Mouse (Mus musculus) right cerebral cortex, adult 2 months (tissue): Measurements from ENCODE around the gene D17H6S53E.
"Not testable (repeated sequence)": the region's sequence is repeated elsewhere in the genome, so short reads cannot be mapped to it uniquely, and the experiment has no call there.

ENCODE experiments used
- DNase-seq, 2 experiments: peaks; one replicate each; pipeline ENCODE4 v3.0.0; 2021 to 2022; ENCODE audit warnings: low spot score in 2 of 2

The D17H6S53E gene

DNA sequence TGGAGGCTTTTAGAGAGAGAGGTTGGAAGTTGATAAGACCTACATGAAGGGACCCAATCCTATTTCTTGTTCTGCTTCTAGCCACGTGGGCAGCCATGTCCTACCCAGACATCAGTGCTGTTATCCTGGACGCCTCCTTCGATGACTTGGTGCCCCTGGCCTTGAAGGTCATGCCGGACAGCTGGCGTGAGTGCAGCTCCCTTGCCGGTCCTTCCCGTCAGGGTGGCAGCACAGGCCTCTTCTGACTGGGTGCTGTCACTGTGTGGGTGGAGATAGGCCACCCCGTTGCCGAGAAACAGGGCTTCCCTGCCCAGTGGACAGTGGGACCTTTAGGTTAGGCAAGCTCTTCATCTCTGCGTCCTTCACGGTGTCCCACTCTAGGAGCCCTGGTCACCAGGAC, 25.0 kb upstream of the D17H6S53E start:
- DNase-seq = no peak

GRCm38 (mm10) chr17:35102299-35102698, 23.9 kb upstream of the D17H6S53E start:
- DNase-seq = no peak

GRCm38 (mm10) chr17:35103221-35103690, 22.9 kb upstream of the D17H6S53E start:
- no peak for DNase-seq

- no peak for DNase-seq
Observed at GRCm38 (mm10) chr17:35104079-35104478, 22.1 kb upstream of the D17H6S53E start.

GRCm38 (mm10) chr17:35104754-35105153, 21.4 kb upstream of the D17H6S53E start:
- no peak for DNase-seq

- DNase-seq = no peak
Observed at GRCm38 (mm10) chr17:35105740-35106389, 20.3 kb upstream of the D17H6S53E start.

DNA sequence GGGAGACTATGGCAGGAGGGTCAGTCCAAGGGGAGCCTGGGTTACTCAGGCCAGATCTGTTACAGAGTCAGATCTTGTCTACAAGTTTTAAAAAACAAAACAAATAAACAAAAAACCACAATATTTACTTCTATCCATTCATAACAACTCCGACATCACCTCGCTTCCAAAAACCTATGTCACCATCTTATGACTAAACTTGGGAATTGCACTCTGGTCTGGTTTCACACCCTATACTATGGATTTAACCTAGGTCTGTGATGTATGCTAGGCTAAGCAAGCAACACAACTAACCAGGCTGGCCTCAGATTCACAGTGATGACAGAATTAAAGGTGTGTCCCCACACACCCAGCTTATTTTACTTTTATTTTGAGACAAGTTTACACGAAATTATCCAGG, 19.7 kb upstream of the D17H6S53E start:
- no peak for DNase-seq

DNA sequence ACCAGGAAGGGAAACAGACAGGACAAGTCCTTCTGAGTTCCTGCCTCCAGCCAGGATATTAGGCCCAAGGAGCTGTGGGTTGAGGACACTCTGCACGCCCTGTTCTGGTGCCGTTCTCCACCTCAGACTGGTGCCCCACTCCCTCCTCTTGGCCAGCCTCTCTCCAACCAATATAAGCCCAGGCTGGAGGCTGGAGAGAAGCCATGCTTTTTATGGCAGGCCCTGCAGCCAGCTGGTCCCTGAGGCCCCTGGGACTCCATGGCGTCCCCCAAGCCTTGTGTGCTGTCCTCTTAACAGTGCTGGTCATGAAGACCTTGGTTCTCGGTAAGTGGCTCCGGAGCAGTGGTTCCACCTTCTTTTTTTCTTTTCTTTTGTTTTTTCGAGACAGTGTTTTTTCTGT, 18.1 kb upstream of the D17H6S53E start, which contains the start of gene Ly6g5c:
Ly6g5c (plus strand) TSS at position 183 of the 400 bp plus-strand sequence.
- DNase-seq = no peak

DNA sequence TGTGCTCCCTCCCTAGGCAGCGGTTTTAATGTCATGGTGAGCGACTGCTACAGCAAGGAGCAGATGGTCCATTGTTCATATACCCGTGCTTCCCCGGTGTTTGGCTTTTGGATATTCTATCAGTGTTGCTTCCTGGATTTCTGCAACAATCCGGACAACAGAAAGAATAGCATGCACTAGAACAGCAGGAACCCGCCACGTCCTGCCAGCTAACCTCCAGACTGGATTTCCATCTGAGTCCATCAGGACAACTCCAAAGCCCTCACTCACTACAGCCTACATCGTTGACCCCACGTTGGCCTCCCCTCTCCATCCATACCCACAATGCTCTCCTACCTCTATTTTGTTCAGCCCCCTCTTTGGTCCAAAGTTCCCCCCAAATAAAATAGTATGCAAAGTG, 14.4 kb upstream of the D17H6S53E start:
- DNase-seq = no peak

DNA sequence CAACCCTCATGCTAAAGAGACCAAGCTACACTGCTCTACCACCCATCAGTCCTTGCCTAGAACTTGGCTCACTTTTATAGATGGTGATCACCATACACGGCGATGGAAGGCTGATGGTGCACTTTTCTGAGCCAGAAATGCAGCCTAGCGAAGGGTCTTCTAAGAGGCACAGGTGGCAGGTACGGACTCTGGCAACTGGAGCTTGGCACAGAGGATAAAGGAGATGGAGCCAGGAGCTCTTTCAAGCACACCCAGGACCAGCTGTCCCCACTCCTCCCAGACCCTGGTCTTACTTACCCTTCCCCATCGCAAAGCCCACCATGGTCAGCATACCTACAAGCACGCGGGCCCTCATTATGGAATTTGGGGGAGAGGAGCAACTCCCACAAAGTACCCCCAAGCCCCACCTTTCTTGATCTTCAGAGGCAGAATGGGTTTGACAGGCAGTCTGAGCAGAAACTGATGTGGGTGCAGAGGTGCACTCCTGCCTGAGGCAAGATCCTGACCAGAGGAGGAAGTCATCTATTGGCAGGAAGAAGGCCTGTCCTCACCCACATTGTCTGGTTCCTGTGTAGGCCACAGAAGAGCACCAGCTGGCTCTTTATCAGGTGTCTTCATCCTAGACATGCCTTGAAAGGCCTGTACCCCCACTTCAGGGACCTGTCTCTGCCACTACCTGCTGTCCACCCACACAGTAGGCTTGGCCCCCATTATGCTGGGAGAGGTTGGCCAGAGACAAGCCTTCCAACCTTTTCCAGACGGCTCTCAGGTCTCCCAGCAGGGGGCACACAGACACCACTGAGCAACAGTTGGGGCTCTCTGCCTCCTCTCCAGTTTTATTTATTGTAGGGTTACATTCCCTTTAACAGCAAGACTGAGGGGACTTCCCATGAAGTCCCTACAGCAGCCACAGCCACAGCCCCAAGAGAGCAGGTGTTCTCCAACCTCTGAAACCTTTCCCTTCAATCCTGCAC, 10.8 kb upstream of the D17H6S53E start, which contains the start of gene Ly6g5b:
Ly6g5b (minus strand) TSS at position 383 of the 974 bp plus-strand sequence.
- no peak for DNase-seq

DNA sequence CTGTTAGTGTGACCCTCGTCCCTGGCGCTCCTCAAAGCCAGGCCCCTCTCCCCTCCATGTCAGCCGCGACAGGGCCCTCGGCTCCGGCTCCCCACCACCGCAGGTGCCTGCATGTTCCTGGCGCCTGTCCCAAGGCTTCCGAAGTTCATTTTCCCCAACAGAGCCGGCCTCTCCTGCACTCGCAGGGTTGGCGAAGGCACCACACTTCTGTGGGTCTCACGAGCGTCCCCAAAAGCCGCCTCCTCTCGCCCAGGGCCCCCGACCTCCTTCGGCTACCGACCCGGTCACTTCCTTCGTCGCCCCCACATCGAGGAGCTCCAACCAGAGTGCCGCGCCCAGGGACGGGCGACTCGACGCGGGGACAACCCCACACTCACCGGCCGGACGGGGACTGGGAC, 5.4 kb upstream of the D17H6S53E start:
- DNase-seq = no peak

DNA sequence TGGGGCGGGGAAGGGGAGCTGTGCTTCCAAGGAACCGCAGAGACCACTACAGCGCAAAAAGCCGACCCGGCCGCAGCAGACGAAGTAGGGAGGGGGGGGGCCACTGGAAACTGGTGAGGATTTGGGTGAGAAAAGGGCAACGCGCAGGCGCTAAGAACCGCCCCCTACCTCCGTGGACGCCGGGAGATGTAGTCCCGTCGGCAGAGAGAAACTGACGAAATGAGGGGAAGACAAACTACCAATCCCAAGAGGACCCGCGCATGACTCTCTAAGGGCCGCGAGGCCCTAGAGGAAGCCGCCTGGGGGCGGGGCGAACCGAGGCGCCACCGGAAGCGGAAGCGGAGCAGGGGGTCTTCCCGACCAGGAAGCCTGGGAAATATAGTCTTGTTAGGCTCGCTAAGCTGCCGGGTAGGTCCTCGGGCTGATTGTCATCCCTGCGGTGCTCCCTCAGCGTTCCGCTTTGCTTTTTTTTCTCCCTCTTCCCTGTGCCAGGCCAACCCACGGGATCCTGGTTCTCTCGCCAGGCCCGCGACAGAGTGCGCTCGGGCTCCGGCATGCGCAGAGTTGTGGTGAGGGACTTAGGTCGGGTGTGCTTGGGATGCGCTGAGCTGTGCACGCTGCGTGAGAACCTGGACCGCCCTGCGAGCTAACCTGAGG, 4.9 kb upstream of the D17H6S53E start, which contains the start of gene Gpank1:
Gpank1 (plus strand) TSS at position 313 of the 657 bp plus-strand sequence.
- peak; percentile 97 to 98 for DNase-seq

GRCm38 (mm10) chr17:35121871-35122303, 4.3 kb upstream of the D17H6S53E start, which contains the start of gene Csnk2b:
TSS of gene Csnk2b (minus strand) at chr17:35122053.
- DNase-seq = peak; percentile 72 to 78

DNA sequence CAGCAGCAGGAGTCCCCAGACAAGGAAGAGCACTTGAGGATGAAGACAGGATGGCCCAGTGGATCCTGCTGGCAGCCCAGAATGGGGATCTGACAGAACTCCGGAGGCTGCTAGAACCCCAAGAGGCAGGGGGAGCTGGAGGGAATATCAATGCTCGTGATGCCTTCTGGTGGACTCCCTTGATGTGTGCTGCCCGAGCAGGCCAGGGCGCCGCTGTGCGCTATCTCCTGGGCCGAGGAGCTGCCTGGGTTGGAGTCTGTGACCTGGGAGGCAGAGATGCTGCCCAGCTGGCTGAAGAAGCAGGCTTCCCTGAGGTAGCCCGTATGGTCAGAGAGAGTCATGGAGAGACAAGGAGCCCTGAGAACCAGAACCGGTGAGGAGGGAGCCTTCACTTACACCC, 2.9 kb upstream of the D17H6S53E start:
- not testable (repeated sequence) for DNase-seq

DNA sequence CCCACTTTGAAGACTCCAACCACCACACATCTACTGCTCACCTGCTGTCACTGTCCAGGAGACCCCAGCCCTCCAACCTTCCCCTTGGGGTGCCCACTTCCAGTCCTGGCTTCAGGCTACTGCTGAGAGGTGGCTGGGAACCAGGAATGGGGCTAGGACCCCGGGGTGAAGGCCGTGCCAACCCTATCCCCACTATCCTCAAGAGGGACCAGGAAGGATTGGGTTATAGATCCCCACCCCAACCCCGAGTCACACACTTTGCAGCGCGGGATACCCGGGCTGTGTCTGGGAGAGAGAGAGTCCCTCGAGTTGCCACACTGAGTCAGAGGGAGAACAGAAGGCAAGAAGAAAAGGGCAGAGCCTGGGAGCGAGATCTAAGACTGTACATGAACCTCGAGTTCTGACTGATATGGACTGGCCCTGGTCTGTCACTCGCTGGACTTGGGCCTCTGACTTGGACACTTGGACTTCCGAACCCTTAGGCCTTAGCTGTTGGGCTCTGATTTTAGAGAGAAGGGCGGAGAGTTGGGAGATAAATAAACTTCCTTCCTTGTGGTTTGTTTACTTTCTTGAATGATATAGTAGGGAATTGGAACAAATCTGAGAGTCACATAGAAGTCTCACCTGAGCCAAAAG, 1.8 kb upstream of the D17H6S53E start:
- not testable (repeated sequence) for DNase-seq

DNA sequence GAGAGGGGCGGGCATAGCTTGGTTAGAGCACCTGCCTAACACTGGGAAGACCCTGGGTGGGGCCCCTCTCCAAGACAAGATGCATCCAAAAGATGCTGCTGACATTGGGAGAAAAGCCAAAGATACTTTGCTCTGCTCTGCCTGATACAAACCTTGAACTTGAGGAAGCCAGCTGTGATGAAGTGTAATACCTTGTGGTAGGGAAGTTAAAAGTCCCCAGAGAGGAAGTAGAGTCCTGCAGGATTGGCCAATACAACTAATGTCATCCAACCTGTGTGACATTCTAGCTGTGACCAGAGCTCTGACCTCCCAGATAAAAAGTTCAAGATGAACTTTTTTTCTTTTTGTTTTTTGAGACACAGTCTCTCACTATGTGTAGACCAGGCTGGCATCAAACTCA, 1.1 kb upstream of the D17H6S53E start:
- no peak for DNase-seq

DNA sequence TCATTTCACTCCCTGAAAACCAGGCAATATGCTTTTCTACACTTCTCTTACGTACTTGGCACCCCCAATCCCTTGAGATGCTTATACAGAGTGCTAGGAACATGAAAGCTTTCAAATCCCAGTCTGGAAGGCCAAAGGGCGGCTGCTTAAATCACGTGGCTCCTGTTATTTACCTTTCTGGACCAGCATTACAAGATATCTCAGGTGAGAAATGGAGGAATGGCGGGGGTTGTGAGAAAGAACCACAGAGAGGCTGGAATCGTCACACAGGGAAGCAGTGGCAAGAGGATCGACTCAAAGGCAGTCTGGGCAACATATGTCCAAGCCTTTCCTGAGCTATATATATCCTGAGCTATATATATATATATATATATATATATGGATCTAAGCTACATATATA, 595 bp upstream of the D17H6S53E start:
- no peak for DNase-seq

DNA sequence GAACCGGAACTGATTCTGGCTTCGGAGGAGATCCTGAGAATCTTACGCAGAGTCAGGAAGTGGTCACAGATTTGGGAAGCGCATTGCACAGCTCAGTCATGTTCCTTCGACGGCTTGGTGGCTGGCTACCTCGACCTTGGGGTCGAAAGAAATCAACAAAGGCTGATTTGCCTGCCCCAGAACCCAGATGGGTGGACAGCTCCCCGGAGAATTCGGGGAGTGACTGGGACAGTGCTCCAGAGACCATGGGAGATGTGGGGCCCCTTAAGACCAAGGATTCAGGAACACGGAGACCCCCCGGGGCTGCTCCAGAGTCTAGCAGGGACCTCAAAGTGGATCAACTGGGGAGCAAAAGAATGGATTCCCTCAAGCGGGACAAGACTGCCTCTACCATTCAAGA, 844 bp downstream of the D17H6S53E start:
- no peak for DNase-seq

GRCm38 (mm10) chr17:35128996-35129395, 2.8 kb downstream of the D17H6S53E start:
- DNase-seq = no peak

DNA sequence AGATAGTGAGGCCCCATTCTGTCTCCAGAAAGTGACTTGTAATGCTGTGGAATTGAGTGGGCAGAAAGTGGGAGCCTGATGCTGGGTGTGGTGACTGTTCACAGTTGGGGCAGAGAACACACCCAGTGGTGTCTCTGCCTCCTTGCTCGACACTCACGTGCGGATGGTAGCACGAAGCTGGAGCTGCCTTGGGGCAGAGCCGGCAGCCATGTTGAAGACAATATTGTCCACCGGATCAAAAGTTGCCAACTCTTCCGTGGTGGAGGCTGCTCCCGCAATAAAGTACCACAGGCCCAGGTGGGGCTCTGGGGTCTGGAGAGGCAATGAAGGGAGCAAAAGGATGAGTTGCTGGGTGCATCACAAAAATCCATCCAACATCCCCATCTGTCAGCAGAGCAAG, 4.9 kb downstream of the D17H6S53E start:
- no peak for DNase-seq

GRCm38 (mm10) chr17:35131500-35132173, 5.5 kb downstream of the D17H6S53E start, which contains the start of gene Apom:
TSS of gene Apom (minus strand) at chr17:35132050.
- DNase-seq = no peak
